Mouse (Mus musculus): Measurements from ENCODE around the gene Lysmd4. TPM values are rescaled to one million over a fixed set of nuclear protein-coding genes. Genes with fewer than 3 reads are reported as not detected.

Lysmd4 gene
- total and polyA plus RNA-seq, 3 experiments = 4.0 to 12.0 (median 5.0) TPM

DNA sequence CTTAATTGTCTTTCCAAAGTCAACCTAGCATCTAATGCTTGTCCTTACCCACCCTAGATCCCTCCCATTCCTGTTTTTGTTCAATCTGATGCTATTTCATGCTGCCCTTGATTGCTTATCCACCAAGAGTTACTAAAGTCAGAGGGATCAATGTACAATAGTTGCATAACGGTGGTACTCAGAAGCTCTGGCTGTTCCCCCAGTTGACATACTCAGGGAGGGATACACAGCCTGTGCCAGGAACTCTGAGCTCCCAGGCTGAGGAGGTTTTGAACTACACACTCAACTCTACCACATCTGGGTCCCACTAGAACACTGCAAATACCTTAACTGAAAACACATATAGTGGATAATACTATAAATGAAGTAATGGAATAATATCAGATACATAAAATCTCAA is 14.0 kb upstream of the Lysmd4 start:
- Histone ChIP-seq H3K4me2 (ENCODE audit: insufficient read depth, low read depth, poor library complexity, severe bottlenecking) (no peak overlapping the region), H3K4me3 (replicated peaks in 1 of 3; ENCODE audit: low read depth in 2 of 3, low read length in 2 of 3, poor library complexity in 1 of 3) (no peak overlapping the region), H3K4me1 (ENCODE audit: control insufficient read depth in 1 of 2, insufficient read depth in 2 of 2) (no peaks in the 10 kb centered on the region), H3K27ac (ENCODE audit: insufficient read depth, low read depth) (no peak overlapping the region), H3K79me2 (replicated peaks; ENCODE audit: control insufficient read depth, extremely low read depth, insufficient read depth, poor library complexity, severe bottlenecking) (no peaks in the 10 kb centered on the region), H3K9ac (ENCODE audit: insufficient read depth, low read depth) (no peak overlapping the region), H3K9me3 (replicated peaks; ENCODE audit: low read length) (no peaks in the 10 kb centered on the region), H3K27me3 (replicated peaks) (peaks cover 41% of the 10 kb centered on the region), H3K36me3 (replicated peaks in 1 of 2; ENCODE audit: control insufficient read depth in 1 of 2, insufficient read depth in 1 of 2, low read length in 1 of 2) (no peaks in the 10 kb centered on the region)
- no peak for DNase-seq (ENCODE audit: extremely low read depth)
- in situ Hi-C loops (cut with MboI; ENCODE audit: low pct_ligation_motif_present, low pct_unique_long_range_greater_than_20kb, low sequenced_read_pairs) = loop anchor here (5.0 to 25.0 kb wide), 2 partner anchors 371 to 424 kb away; partner anchors contain the start of gene Adamts17
- TF ChIP-seq MAX (IDR thresholded peaks at IDR 0.05; ENCODE audit: low read length) = no peak
- TF ChIP-seq ELF1 (IDR thresholded peaks at IDR 0.05; ENCODE audit: low read depth, low read length) = no peak
- no peak for TF ChIP-seq USF2 (conservative IDR thresholded peaks at IDR 0.05; ENCODE audit: low read depth, low read length)
- TF ChIP-seq RCOR1 (conservative IDR thresholded peaks at IDR 0.05; ENCODE audit: low read depth, low read length) = no peak
- TF ChIP-seq E2F4 (IDR thresholded peaks at IDR 0.05; ENCODE audit: insufficient replicate concordance, low read depth, low read length) = no peak
- TF ChIP-seq POLR2A (IDR thresholded peaks at IDR 0.05; ENCODE audit: low read depth, low read length) = no peak
- TF ChIP-seq SIN3A (IDR thresholded peaks at IDR 0.05; ENCODE audit: low read length) = no peak
- no peak for TF ChIP-seq NELFE (IDR thresholded peaks at IDR 0.05; ENCODE audit: low read depth, low read length)
- no peak for TF ChIP-seq EP300 (IDR thresholded peaks at IDR 0.05; ENCODE audit: low read length)
- no peak for TF ChIP-seq MEF2A (IDR thresholded peaks at IDR 0.05; ENCODE audit: borderline replicate concordance, low read depth, low read length)
- TF ChIP-seq CHD2 (IDR thresholded peaks at IDR 0.05; ENCODE audit: low read length) = no peak
- TF ChIP-seq JUND (conservative IDR thresholded peaks at IDR 0.05; ENCODE audit: low read depth, low read length) = no peak
- TF ChIP-seq TBP (conservative IDR thresholded peaks at IDR 0.05; ENCODE audit: low read depth, low read length) = no peak
- no peak for TF ChIP-seq PAX5 (IDR thresholded peaks at IDR 0.05; ENCODE audit: low read length)
- no peak for TF ChIP-seq MXI1 (IDR thresholded peaks at IDR 0.05; ENCODE audit: low read depth, low read length)
- no peak for TF ChIP-seq JUN (IDR thresholded peaks at IDR 0.05; ENCODE audit: insufficient read depth, low read depth, low read length)
- TF ChIP-seq SMC3 (IDR thresholded peaks at IDR 0.05; ENCODE audit: low read depth, low read length) = no peak
- dilution Hi-C loops (cut with MboI; ENCODE audit: extremely low pct_ligation_motif_present, extremely low pct_unique_long_range_greater_than_20kb, low sequenced_read_pairs) = no loop called here

DNA sequence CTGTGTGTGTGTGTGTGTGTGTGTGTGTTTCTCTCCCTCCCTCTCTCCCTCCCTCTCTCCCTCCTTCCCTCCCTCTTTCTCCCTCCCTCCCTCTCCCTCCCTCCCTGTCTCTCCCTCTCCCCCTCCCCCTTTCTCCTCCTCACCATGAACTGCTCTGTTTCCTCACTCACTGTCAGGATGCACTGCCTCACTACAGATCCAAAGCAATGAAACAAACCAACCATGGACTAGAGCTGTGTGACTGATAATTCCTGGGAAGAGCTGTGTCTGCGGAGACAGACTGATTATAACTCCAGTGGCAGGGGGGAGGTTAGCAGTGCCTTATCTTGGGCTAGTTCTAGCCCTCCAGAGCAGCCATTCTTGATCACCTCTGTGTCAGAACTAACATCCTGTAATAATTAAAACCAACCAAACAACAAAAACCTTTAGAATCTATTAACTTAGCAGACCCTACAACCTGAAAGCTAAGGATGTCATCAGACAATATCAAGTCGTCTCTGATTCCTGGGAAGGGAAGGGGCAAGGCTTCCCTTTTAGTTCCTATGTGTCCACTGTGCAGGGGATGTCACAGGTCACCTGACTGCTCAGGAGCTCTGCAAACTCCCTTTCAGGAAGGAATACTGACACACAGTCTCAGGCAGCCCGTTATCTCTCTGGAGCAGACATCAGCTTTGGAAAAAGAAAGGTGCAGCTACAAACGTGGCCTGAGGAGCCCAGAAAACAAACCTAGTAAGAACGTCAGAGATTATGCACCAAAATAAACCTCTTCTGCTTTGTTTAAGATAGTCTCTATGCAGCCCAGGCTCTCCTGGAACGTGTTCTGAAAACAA is 12.1 kb upstream of the Lysmd4 start:
- no peak for TF ChIP-seq MAFK (IDR thresholded peaks at IDR 0.05; ENCODE audit: insufficient replicate concordance, low read length)
- TF ChIP-seq POLR2A (IDR thresholded peaks at IDR 0.05; ENCODE audit: low read depth, low read length) = no peak
- no peak for TF ChIP-seq CHD1 (IDR thresholded peaks at IDR 0.05; ENCODE audit: low read depth, low read length)
- TF ChIP-seq MXI1 (IDR thresholded peaks at IDR 0.05; ENCODE audit: low read depth, low read length) = no peak
- TF ChIP-seq ZMIZ1 (IDR thresholded peaks at IDR 0.05; ENCODE audit: low read depth, low read length) = no peak
- no peak for TF ChIP-seq ZKSCAN1 (IDR thresholded peaks at IDR 0.05; ENCODE audit: borderline replicate concordance, low read depth, low read length)
- TF ChIP-seq CHD2 (IDR thresholded peaks at IDR 0.05; ENCODE audit: low read length) = no peak
- TF ChIP-seq JUN (IDR thresholded peaks at IDR 0.05; ENCODE audit: insufficient read depth, low read depth, low read length) = no peak
- TF ChIP-seq PAX5 (IDR thresholded peaks at IDR 0.05; ENCODE audit: low read length) = no peak
- no peak for TF ChIP-seq RAD21 (IDR thresholded peaks at IDR 0.05; ENCODE audit: low read depth, low read length)
- TF ChIP-seq EP300 (IDR thresholded peaks at IDR 0.05; ENCODE audit: low read length) = no peak
- TF ChIP-seq RCOR1 (conservative IDR thresholded peaks at IDR 0.05; ENCODE audit: low read depth, low read length) = no peak
- TF ChIP-seq USF2 (conservative IDR thresholded peaks at IDR 0.05; ENCODE audit: low read depth, low read length) = no peak
- peaks cover 41% of the 10 kb centered on the region for H3K27me3 ChIP-seq (replicated peaks)
- dilution Hi-C loops (cut with MboI; ENCODE audit: extremely low pct_ligation_motif_present, extremely low pct_unique_long_range_greater_than_20kb, low sequenced_read_pairs) (no loop called here), in situ Hi-C loops (cut with MboI; ENCODE audit: low pct_ligation_motif_present, low pct_unique_long_range_greater_than_20kb, low sequenced_read_pairs) (loop anchor here (25.0 kb wide), 1 partner anchor 373 kb away; the partner anchor contains the start of gene Adamts17)
- H3K36me3 ChIP-seq (replicated peaks in 1 of 2; ENCODE audit: control insufficient read depth in 1 of 2, insufficient read depth in 1 of 2, low read length in 1 of 2) = no peaks in the 10 kb centered on the region
- no peak for DNase-seq (ENCODE audit: extremely low read depth)
- H3K27ac ChIP-seq (ENCODE audit: insufficient read depth, low read depth) = no peak overlapping the region
- no peaks in the 10 kb centered on the region for H3K9me3 ChIP-seq (replicated peaks; ENCODE audit: low read length)
- no peak overlapping the region for H3K9ac ChIP-seq (ENCODE audit: insufficient read depth, low read depth)
- H3K4me3 ChIP-seq (replicated peaks in 1 of 3; ENCODE audit: low read depth in 2 of 3, low read length in 2 of 3, poor library complexity in 1 of 3) = no peak overlapping the region
- no peaks in the 10 kb centered on the region for H3K4me1 ChIP-seq (ENCODE audit: control insufficient read depth in 1 of 2, insufficient read depth in 2 of 2)
- no peaks in the 10 kb centered on the region for H3K79me2 ChIP-seq (replicated peaks; ENCODE audit: control insufficient read depth, extremely low read depth, insufficient read depth, poor library complexity, severe bottlenecking)
- no peak overlapping the region for H3K4me2 ChIP-seq (ENCODE audit: insufficient read depth, low read depth, poor library complexity, severe bottlenecking)

Measured in CH12.LX (cell line).